Mouse (Mus musculus): Measurements from ENCODE around the gene Dbf4.

Gene Dbf4

DNA sequence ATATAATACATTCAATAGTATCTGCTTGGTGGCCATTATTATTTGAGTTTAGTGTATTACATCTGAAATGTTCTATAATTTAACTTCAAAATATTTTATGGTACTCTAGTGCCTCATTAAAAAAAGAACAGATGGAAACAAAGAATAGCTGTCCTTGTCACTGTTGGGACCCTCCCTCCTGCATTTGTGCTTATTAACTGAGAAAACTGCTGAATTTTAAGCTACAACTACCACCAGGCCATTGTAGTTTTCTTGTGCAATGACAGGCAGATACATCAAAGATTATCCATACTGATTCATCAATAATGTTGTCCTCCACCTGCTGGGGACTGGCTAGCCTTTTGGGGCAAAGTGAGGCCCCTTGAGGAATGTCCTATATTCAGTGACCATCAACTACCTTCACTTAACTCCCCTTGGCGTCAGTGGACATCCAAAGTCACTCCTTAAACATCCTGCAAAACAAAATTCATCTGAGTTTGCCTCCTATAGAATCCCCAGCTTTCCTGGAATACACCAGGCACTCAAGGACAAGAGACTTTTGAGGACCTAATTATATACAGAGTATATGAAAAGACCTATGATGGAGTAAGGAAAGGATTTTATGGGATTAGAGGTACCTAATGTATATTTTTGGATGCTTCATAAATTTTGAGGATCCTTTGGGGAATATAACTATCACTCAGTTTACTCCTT, 28.5 kb downstream of the Dbf4 start:
- Histone ChIP-seq H3K36me3 (ENCODE audit: control insufficient read depth, insufficient read depth, low read length, poor library complexity, severe bottlenecking) (peaks cover 3% of the 10 kb centered on the region; the same call in 1 of the 2 replicates), H3K27me3 (ENCODE audit: control insufficient read depth, insufficient read depth, low read length, poor library complexity, severe bottlenecking) (no peaks in the 10 kb centered on the region)
- DNase-seq (ENCODE audit: low read depth, low spot score): no peak

- H3K27me3 ChIP-seq (ENCODE audit: control insufficient read depth, insufficient read depth, low read length, poor library complexity, severe bottlenecking): no peaks in the 10 kb centered on the region
- DNase-seq (ENCODE audit: low read depth, low spot score): no peak
- no peaks in the 10 kb centered on the region for H3K36me3 ChIP-seq (ENCODE audit: control insufficient read depth, insufficient read depth, low read length, poor library complexity, severe bottlenecking)
These were observed 48.1 kb downstream of the Dbf4 start for GRCm38 (mm10) chr5:8374297-8374906.

DNA sequence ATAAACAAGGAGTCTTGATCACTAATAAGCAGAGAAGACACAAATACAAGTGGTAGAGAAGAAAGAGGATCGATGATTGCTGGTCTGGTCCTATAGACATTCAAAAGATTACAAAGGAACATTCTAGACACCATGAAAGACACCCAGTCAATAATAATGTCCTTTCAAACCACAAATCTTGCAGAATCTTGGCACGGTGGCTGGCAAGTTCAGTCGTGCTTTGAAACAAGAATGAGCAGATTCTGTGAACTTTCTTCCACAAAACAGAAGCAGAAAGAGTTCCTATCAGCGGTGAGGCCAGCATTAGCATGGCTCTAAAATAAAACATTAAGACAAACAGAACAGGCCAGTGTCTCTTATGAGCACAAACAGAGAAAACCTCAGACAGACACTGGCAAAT, 49.1 kb downstream of the Dbf4 start:
- DNase-seq (ENCODE audit: low read depth, low spot score): no peak
- H3K36me3 ChIP-seq (ENCODE audit: control insufficient read depth, insufficient read depth, low read length, poor library complexity, severe bottlenecking): no peaks in the 10 kb centered on the region
- no peaks in the 10 kb centered on the region for H3K27me3 ChIP-seq (ENCODE audit: control insufficient read depth, insufficient read depth, low read length, poor library complexity, severe bottlenecking)

GRCm38 (mm10) chr5:8368781-8369180, 53.7 kb downstream of the Dbf4 start:
- Histone ChIP-seq H3K27me3 (ENCODE audit: control insufficient read depth, insufficient read depth, low read length, poor library complexity, severe bottlenecking) (no peaks in the 10 kb centered on the region), H3K36me3 (ENCODE audit: control insufficient read depth, insufficient read depth, low read length, poor library complexity, severe bottlenecking) (no peaks in the 10 kb centered on the region)
- no peak for DNase-seq (ENCODE audit: low read depth, low spot score)

DNA sequence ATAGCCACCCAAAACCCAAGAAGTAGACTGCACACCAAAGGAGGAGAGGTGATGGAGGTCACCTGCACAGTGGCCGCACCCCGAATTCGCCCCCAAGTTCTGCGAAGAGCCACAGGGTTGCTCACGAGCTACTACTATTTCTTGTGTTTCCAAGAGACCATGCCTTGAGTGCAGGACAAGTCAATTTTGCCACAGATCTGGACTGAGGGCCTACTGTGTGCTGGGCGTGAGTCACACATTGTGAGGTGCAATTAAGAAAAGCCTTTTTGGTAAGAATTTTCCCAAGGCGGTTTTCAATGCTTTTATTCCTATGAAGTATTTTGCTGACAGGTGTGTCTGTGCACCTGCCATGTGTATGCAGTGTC, 54.2 kb downstream of the Dbf4 start:
- no peak for DNase-seq (ENCODE audit: low read depth, low spot score)
- Histone ChIP-seq H3K27me3 (ENCODE audit: control insufficient read depth, insufficient read depth, low read length, poor library complexity, severe bottlenecking) (no peaks in the 10 kb centered on the region), H3K36me3 (ENCODE audit: control insufficient read depth, insufficient read depth, low read length, poor library complexity, severe bottlenecking) (no peaks in the 10 kb centered on the region)

GRCm38 (mm10) chr5:8367614-8368327, 54.7 kb downstream of the Dbf4 start, which contains the start of gene Adam22:
Gene Adam22 (minus strand): TSS chr5:8368160.
- Histone ChIP-seq H3K27me3 (ENCODE audit: control insufficient read depth, insufficient read depth, low read length, poor library complexity, severe bottlenecking) (no peaks in the 10 kb centered on the region), H3K36me3 (ENCODE audit: control insufficient read depth, insufficient read depth, low read length, poor library complexity, severe bottlenecking) (no peaks in the 10 kb centered on the region)
- no peak for DNase-seq (ENCODE audit: low read depth, low spot score)

- no peaks in the 10 kb centered on the region for H3K27me3 ChIP-seq (ENCODE audit: control insufficient read depth, insufficient read depth, low read length, poor library complexity, severe bottlenecking)
- no peaks in the 10 kb centered on the region for H3K36me3 ChIP-seq (ENCODE audit: control insufficient read depth, insufficient read depth, low read length, poor library complexity, severe bottlenecking)
- no peak for DNase-seq (ENCODE audit: low read depth, low spot score)
These were observed 55.5 kb downstream of the Dbf4 start for GRCm38 (mm10) chr5:8366771-8367613.

DNA sequence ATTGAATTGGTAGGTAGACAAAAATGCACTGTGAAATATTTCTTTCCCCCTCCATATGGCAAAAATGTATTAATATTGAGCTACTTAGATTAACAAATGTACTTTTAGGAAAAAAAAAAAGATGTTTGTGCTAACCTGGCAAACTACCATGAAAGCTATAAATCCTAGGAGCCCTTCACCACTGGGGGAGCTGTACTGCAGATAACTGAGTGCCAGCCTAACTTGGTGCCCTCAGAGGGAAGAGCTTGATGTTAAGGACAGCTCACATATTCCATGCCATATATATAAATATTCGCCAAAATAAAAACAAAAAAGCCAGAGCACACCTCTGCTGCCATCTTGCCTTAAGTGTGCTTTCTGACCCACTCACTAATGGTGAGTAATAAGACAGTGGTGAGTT, 60.2 kb downstream of the Dbf4 start:
- H3K36me3 ChIP-seq (ENCODE audit: control insufficient read depth, insufficient read depth, low read length, poor library complexity, severe bottlenecking): no peaks in the 10 kb centered on the region
- no peaks in the 10 kb centered on the region for H3K27me3 ChIP-seq (ENCODE audit: control insufficient read depth, insufficient read depth, low read length, poor library complexity, severe bottlenecking)
- DNase-seq (ENCODE audit: low read depth, low spot score): no peak

GRCm38 (mm10) chr5:8357677-8358076, 64.8 kb downstream of the Dbf4 start:
- DNase-seq (ENCODE audit: low read depth, low spot score): no peak
- Histone ChIP-seq H3K36me3 (ENCODE audit: control insufficient read depth, insufficient read depth, low read length, poor library complexity, severe bottlenecking) (no peaks in the 10 kb centered on the region), H3K27me3 (ENCODE audit: control insufficient read depth, insufficient read depth, low read length, poor library complexity, severe bottlenecking) (no peaks in the 10 kb centered on the region)

- Histone ChIP-seq H3K27me3 (ENCODE audit: control insufficient read depth, insufficient read depth, low read length, poor library complexity, severe bottlenecking) (no peaks in the 10 kb centered on the region), H3K36me3 (ENCODE audit: control insufficient read depth, insufficient read depth, low read length, poor library complexity, severe bottlenecking) (no peaks in the 10 kb centered on the region)
- DNase-seq (ENCODE audit: low read depth, low spot score): no peak
These were observed 65.4 kb downstream of the Dbf4 start for GRCm38 (mm10) chr5:8356885-8357651.

GRCm38 (mm10) chr5:8356326-8356725, 66.2 kb downstream of the Dbf4 start:
- Histone ChIP-seq H3K27me3 (ENCODE audit: control insufficient read depth, insufficient read depth, low read length, poor library complexity, severe bottlenecking) (no peaks in the 10 kb centered on the region), H3K36me3 (ENCODE audit: control insufficient read depth, insufficient read depth, low read length, poor library complexity, severe bottlenecking) (no peaks in the 10 kb centered on the region)
- DNase-seq (ENCODE audit: low read depth, low spot score): no peak

- no peaks in the 10 kb centered on the region for H3K36me3 ChIP-seq (ENCODE audit: control insufficient read depth, insufficient read depth, low read length, poor library complexity, severe bottlenecking)
- no peak for DNase-seq (ENCODE audit: low read depth, low spot score)
These were observed 73.0 kb downstream of the Dbf4 start for GRCm38 (mm10) chr5:8349557-8349956.

More at GRCm38 (mm10) chr5:8349557-8349956, 73.0 kb downstream of the Dbf4 start:
- no peaks in the 10 kb centered on the region for H3K27me3 ChIP-seq (ENCODE audit: control insufficient read depth, insufficient read depth, low read length, poor library complexity, severe bottlenecking)
